Mouse (Mus musculus) forebrain, embryonic 13.5 days (tissue): ENCODE data around the gene Tph2. TPM values are rescaled to one million over a fixed set of nuclear protein-coding genes. Genes with fewer than 3 reads are reported as not detected.
A peak's percentile ranks its signal among the peaks of the same experiment; 100 is the strongest.

Experiments used
- ATAC-seq: fragments of 200-750 bp; cut with Nextera tagmentation; 2 replicates; pipeline ENCODE4 v1.8.0; 2017
- H3K27ac ChIP-seq: fragments of 300-500 bp; sonication (generic); 2 replicates; pipeline ENCODE4 v1.5.1; 2015; ENCODE audit warnings: inconsistent platforms, mild to moderate bottlenecking, moderate library complexity
- H3K27me3 ChIP-seq: fragments of 300-500 bp; sonication (generic); 2 replicates; pipeline ENCODE4 v1.6.1; 2015; ENCODE audit warnings: mild to moderate bottlenecking, inconsistent platforms
- H3K36me3 ChIP-seq: fragments of 300-500 bp; sonication (generic); 2 replicates; pipeline ENCODE4 v1.6.1; 2015; ENCODE audit warnings: mild to moderate bottlenecking, inconsistent platforms; ENCODE audit not compliant: poor library complexity, severe bottlenecking
- H3K4me1 ChIP-seq: fragments of 300-500 bp; sonication (generic); 2 replicates; pipeline ENCODE4 v1.6.1; 2015; ENCODE audit warnings: inconsistent platforms
- H3K4me2 ChIP-seq: fragments of 300-500 bp; sonication (generic); 2 replicates; pipeline ENCODE4 v1.6.1; 2015; ENCODE audit warnings: inconsistent platforms, mild to moderate bottlenecking, moderate library complexity
- H3K4me3 ChIP-seq: fragments of 300-500 bp; sonication (generic); 2 replicates; pipeline ENCODE4 v1.5.1; 2015; ENCODE audit warnings: mild to moderate bottlenecking, inconsistent platforms
- H3K9ac ChIP-seq: fragments of 300-500 bp; sonication (generic); 2 replicates; pipeline ENCODE4 v1.6.1; 2015; ENCODE audit warnings: mild to moderate bottlenecking, inconsistent platforms
- H3K9me3 ChIP-seq: fragments of 300-500 bp; sonication (generic); replicated peaks from 2 replicates; pipeline ENCODE4 v1.6.1; 2016; ENCODE audit warnings: inconsistent platforms
- WGBS: fragments of 180-500 bp; shearing (Covaris S2); methylation state at CpG from one replicate; pipeline ENCODE4 v1.1.7; 2015; 5-methylcytosine and 5-hydroxymethylcytosine counted together
- polyA plus RNA-seq: library from polyadenylated mRNA; unstranded; fragments of >200 nt; fragmentation: Nextera tagmentation; extraction: Ambion mirVana; gene quantifications from 2 replicates; pipeline ENCODE4 v1.2.1, GENCODE M21; 2015

Tph2 gene
- polyA plus RNA-seq, 1 experiment from 2014 or later, result 0.06 TPM

DNA sequence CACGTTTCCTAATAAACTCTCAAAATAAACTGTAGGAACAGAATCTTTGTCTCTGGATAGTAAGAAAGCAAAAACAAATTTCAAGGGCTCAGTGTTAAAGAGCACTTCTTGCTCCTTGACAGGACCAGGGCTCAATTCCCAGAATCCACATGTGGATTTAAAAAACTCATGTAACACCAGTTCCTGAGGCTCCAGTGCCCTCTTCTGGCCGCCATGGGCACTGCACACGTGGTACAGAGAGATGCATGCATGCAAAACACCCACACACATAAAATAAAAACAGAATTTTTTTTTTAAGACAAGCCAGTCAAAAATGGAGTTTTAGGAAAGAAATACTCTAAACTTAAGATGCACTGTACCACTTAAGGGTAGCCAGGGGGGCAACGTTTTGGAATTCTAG, 133.2 kb downstream of the Tph2 start:
- Histone ChIP-seq H3K9ac (no peak overlapping the region), H3K27ac (no peak overlapping the region), H3K4me2 (no peak overlapping the region), H3K9me3 (no peaks in the 10 kb centered on the region; the same call in 1 of the 2 replicates), H3K4me3 (no peak overlapping the region), H3K27me3 (no peaks in the 10 kb centered on the region), H3K4me1 (no peaks in the 10 kb centered on the region), H3K36me3 (no peaks in the 10 kb centered on the region)
- WGBS, result 58% methylated on average over 4 of the region's 4 CpGs
- ATAC-seq, result no peak

GRCm38 (mm10) chr10:115050674-115051073, 134.1 kb downstream of the Tph2 start:
- H3K4me2 ChIP-seq, result no peak overlapping the region
- no peaks in the 10 kb centered on the region for H3K36me3 ChIP-seq
- peak; percentile 3; the same call in 1 of the 2 replicates for ATAC-seq
- no peak overlapping the region for H3K27ac ChIP-seq
- H3K9me3 ChIP-seq, result no peaks in the 10 kb centered on the region; the same call in 1 of the 2 replicates
- H3K4me3 ChIP-seq, result no peak overlapping the region
- no peaks in the 10 kb centered on the region for H3K27me3 ChIP-seq
- 83% methylated on average over 10 of the region's 12 CpGs for WGBS
- H3K4me1 ChIP-seq, result no peaks in the 10 kb centered on the region
- no peak overlapping the region for H3K9ac ChIP-seq

DNA sequence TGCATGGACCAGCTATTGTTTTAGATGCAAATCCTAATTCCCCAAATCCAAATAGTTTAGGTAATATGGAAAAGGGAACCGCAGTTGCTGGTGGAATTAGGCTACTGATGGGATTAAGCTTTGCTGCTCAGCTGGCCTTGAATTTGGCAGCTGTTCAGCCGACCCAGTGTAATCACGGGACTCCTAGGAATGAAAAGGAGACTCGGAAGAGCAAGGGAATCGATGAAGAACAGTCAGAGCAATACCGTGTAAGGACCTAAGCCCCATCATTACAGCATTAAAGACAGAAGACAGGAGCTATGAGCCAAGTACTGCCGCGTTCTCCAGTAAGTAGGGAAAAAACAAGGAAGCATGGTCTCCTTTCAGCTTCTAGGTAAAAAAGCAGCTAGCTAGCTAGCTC, 134.6 kb downstream of the Tph2 start:
- Histone ChIP-seq H3K27ac (no peak overlapping the region), H3K9ac (no peak overlapping the region), H3K27me3 (no peaks in the 10 kb centered on the region), H3K4me3 (no peak overlapping the region), H3K36me3 (no peaks in the 10 kb centered on the region), H3K4me2 (no peak overlapping the region; the same call in 1 of the 2 replicates), H3K9me3 (no peaks in the 10 kb centered on the region; the same call in 1 of the 2 replicates), H3K4me1 (no peaks in the 10 kb centered on the region)
- WGBS, result 54% methylated on average over 8 of the region's 8 CpGs
- ATAC-seq, result peak; percentile 53; the same call in 1 of the 2 replicates

DNA sequence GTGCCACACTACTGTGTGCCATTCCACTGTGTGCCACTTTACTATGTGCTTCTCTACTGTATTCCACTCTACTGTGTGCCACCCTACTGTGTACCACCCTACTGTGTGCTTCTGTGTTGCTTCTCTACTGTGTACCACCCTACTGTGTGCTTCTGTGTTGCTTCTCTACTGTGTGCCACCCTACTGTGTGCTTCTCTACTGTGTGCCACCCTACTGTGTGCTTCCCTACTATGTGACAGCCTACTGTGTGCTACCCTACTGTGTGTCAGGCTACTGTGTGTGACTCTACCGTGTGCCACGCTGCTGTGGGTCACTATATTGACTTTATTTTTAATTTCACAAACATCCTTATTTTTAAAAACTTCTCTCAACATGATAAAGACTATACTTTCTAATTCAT, 136.3 kb downstream of the Tph2 start:
- H3K9me3 ChIP-seq, result no peaks in the 10 kb centered on the region; the same call in 1 of the 2 replicates
- no peak overlapping the region for H3K9ac ChIP-seq
- H3K4me3 ChIP-seq, result no peak overlapping the region
- H3K36me3 ChIP-seq, result no peaks in the 10 kb centered on the region
- H3K4me1 ChIP-seq, result no peaks in the 10 kb centered on the region
- no peak overlapping the region for H3K27ac ChIP-seq
- 89% methylated on average over 2 of the region's 2 CpGs for WGBS
- no peak for ATAC-seq
- H3K27me3 ChIP-seq, result no peaks in the 10 kb centered on the region
- no peak overlapping the region for H3K4me2 ChIP-seq

DNA sequence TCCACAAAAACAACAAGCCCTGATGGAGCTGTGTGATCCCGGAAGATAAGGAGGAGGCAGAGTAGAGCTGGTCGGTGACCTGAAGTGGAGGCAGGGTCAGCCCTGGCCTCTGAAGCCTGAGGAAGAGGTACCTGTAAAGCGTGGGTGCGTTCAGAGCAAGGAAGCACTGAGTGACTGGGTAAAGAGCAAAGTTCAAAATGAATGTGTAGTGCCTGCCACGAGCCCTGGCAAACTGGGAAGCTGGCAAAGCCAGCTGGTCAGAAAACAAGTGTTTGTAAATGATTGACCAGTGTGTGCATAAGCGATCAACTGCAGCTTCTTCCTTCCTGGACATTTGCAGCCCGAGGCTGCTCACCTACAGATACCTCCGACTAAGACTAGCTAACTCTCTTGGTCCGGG, 149.1 kb downstream of the Tph2 start:
- no peak overlapping the region for H3K4me2 ChIP-seq
- no peak overlapping the region for H3K4me3 ChIP-seq
- H3K36me3 ChIP-seq, result no peaks in the 10 kb centered on the region
- no peak for ATAC-seq
- no peak overlapping the region for H3K27ac ChIP-seq
- H3K27me3 ChIP-seq, result no peaks in the 10 kb centered on the region
- 92% methylated on average over 9 of the region's 9 CpGs for WGBS
- H3K9ac ChIP-seq, result no peak overlapping the region
- no peaks in the 10 kb centered on the region for H3K4me1 ChIP-seq
- H3K9me3 ChIP-seq, result no peaks in the 10 kb centered on the region

Other genes starting within 250 kb of the Tph2 start
- gene Tbc1d15, start 66.4 kb upstream of the Tph2 start, polyA plus RNA-seq, result 39.6 and 41.5 TPM in 2 replicates
- gene Rab21, start 130.6 kb upstream of the Tph2 start, polyA plus RNA-seq, result 5.7 and 5.8 TPM in 2 replicates
- 34.1 and 35.0 TPM in 2 replicates for gene Tmem19, start 177.5 kb upstream of the Tph2 start, polyA plus RNA-seq
- 35.6 and 37.1 TPM in 2 replicates for gene Thap2, start 199.4 kb upstream of the Tph2 start, polyA plus RNA-seq
- gene Zfc3h1, start 199.9 kb upstream of the Tph2 start, polyA plus RNA-seq, result 17.7 and 20.0 TPM in 2 replicates